Mouse (Mus musculus): ENCODE results near the gene Rab11fip3. TPM values are rescaled to one million over a fixed set of nuclear protein-coding genes. Genes with fewer than 3 reads are reported as not detected.
A peak's percentile ranks its signal among the peaks of the same experiment; 100 is the strongest.
"Not testable (repeated sequence)": the region's sequence is repeated elsewhere in the genome, so short reads cannot be mapped to it uniquely, and the experiment has no call there.

Rab11fip3 gene
- polyA plus RNA-seq, 1 experiment = 15.2 TPM

GRCm38 (mm10) chr17:26046253-26046997 lies 22.9 kb downstream of the Rab11fip3 start:
- TF ChIP-seq MAX (IDR thresholded peaks at IDR 0.05) (no peak), MYOD1 (IDR thresholded peaks at IDR 0.05; ENCODE audit: control insufficient read depth, insufficient read length, low read depth) (no peak), CEBPB (IDR thresholded peaks at IDR 0.05; ENCODE audit: low read depth) (no peak), USF1 (IDR thresholded peaks at IDR 0.05; ENCODE audit: low read depth) (no peak)
- H3K4me3 ChIP-seq (ENCODE audit: insufficient read depth, poor library complexity, severe bottlenecking) = no peak overlapping the region
- no peak overlapping the region for H3ac ChIP-seq (ENCODE audit: control insufficient read depth, insufficient read length, low read depth)
- H3K27me3 ChIP-seq (ENCODE audit: control insufficient read depth, insufficient read depth, insufficient read length) = no peaks in the 10 kb centered on the region
- peaks cover 4% of the 10 kb centered on the region for H3K79me3 ChIP-seq (ENCODE audit: low read depth)
- H3K36me3 ChIP-seq (ENCODE audit: control insufficient read depth, insufficient read depth) = no peaks in the 10 kb centered on the region
- peaks cover 33% of the 10 kb centered on the region for H3K79me2 ChIP-seq (ENCODE audit: control insufficient read depth, insufficient read depth)

GRCm38 (mm10) chr17:26045285-26045684 lies 24.1 kb downstream of the Rab11fip3 start:
- H3K4me3 ChIP-seq (ENCODE audit: insufficient read depth, poor library complexity, severe bottlenecking) = no peak overlapping the region
- TF ChIP-seq MYOD1 (IDR thresholded peaks at IDR 0.05; ENCODE audit: control insufficient read depth, insufficient read length, low read depth) = no peak

GRCm38 (mm10) chr17:26043249-26043636 lies 26.1 kb downstream of the Rab11fip3 start:
- Histone ChIP-seq H3K79me3 (ENCODE audit: low read depth) (peaks cover 4% of the 10 kb centered on the region), H3ac (ENCODE audit: control insufficient read depth, insufficient read length, low read depth) (no peak overlapping the region), H3K79me2 (ENCODE audit: control insufficient read depth, insufficient read depth) (peaks cover 39% of the 10 kb centered on the region), H3K4me3 (ENCODE audit: insufficient read depth, poor library complexity, severe bottlenecking) (no peak overlapping the region), H3K27me3 (ENCODE audit: control insufficient read depth, insufficient read depth, insufficient read length) (no peaks in the 10 kb centered on the region), H3K36me3 (ENCODE audit: control insufficient read depth, insufficient read depth) (no peaks in the 10 kb centered on the region)
- TF ChIP-seq FOSL1 (IDR thresholded peaks at IDR 0.05; ENCODE audit: insufficient read depth, low read length, poor library complexity, severe bottlenecking) = no peak
- no peak for TF ChIP-seq MYOD1 (IDR thresholded peaks at IDR 0.05; ENCODE audit: control insufficient read depth, insufficient read length, low read depth)

More at GRCm38 (mm10) chr17:26045285-26045684, 24.1 kb downstream of the Rab11fip3 start:
- Histone ChIP-seq H3K27me3 (ENCODE audit: control insufficient read depth, insufficient read depth, insufficient read length) (no peaks in the 10 kb centered on the region), H3K79me2 (ENCODE audit: control insufficient read depth, insufficient read depth) (peaks cover 29% of the 10 kb centered on the region), H3ac (ENCODE audit: control insufficient read depth, insufficient read length, low read depth) (no peak overlapping the region), H3K79me3 (ENCODE audit: low read depth) (peaks cover 4% of the 10 kb centered on the region), H3K36me3 (ENCODE audit: control insufficient read depth, insufficient read depth) (no peaks in the 10 kb centered on the region)

GRCm38 (mm10) chr17:26042599-26043248 lies 26.6 kb downstream of the Rab11fip3 start:
- Histone ChIP-seq H3K79me2 (ENCODE audit: control insufficient read depth, insufficient read depth) (peaks cover 38% of the 10 kb centered on the region), H3K4me3 (ENCODE audit: insufficient read depth, poor library complexity, severe bottlenecking) (no peak overlapping the region), H3K79me3 (ENCODE audit: low read depth) (peaks cover 5% of the 10 kb centered on the region), H3K36me3 (ENCODE audit: control insufficient read depth, insufficient read depth) (no peaks in the 10 kb centered on the region), H3K27me3 (ENCODE audit: control insufficient read depth, insufficient read depth, insufficient read length) (no peaks in the 10 kb centered on the region), H3ac (ENCODE audit: control insufficient read depth, insufficient read length, low read depth) (no peak overlapping the region)
- TF ChIP-seq FOSL1 (IDR thresholded peaks at IDR 0.05; ENCODE audit: insufficient read depth, low read length, poor library complexity, severe bottlenecking) (no peak), CEBPB (IDR thresholded peaks at IDR 0.05; ENCODE audit: low read depth) (no peak), MAX (IDR thresholded peaks at IDR 0.05) (no peak), USF1 (IDR thresholded peaks at IDR 0.05; ENCODE audit: low read depth) (no peak), CTCF (IDR thresholded peaks at IDR 0.05; ENCODE audit: control insufficient read depth, insufficient read depth, insufficient read length) (no peak), MYOD1 (IDR thresholded peaks at IDR 0.05; ENCODE audit: control insufficient read depth, insufficient read length, low read depth) (no peak), MYOG (IDR thresholded peaks at IDR 0.05; ENCODE audit: control insufficient read depth, extremely low read depth, insufficient read length) (no peak)

GRCm38 (mm10) chr17:26041111-26041802 lies 28.1 kb downstream of the Rab11fip3 start:
- peaks cover 35% of the 10 kb centered on the region for H3K79me2 ChIP-seq (ENCODE audit: control insufficient read depth, insufficient read depth)
- H3K27me3 ChIP-seq (ENCODE audit: control insufficient read depth, insufficient read depth, insufficient read length) = no peaks in the 10 kb centered on the region
- no peak overlapping the region for H3ac ChIP-seq (ENCODE audit: control insufficient read depth, insufficient read length, low read depth)
- H3K79me3 ChIP-seq (ENCODE audit: low read depth) = peaks cover 4% of the 10 kb centered on the region
- TF ChIP-seq MAX (IDR thresholded peaks at IDR 0.05) = no peak
- TF ChIP-seq CTCF (IDR thresholded peaks at IDR 0.05; ENCODE audit: control insufficient read depth, insufficient read depth, insufficient read length) = peak; percentile 81
- no peak overlapping the region for H3K4me3 ChIP-seq (ENCODE audit: insufficient read depth, poor library complexity, severe bottlenecking)
- no peaks in the 10 kb centered on the region for H3K36me3 ChIP-seq (ENCODE audit: control insufficient read depth, insufficient read depth)

- H3K4me3 ChIP-seq (ENCODE audit: insufficient read depth, poor library complexity, severe bottlenecking); H3K36me3 ChIP-seq (ENCODE audit: control insufficient read depth, insufficient read depth); H3K79me3 ChIP-seq (ENCODE audit: low read depth); H3K27me3 ChIP-seq (ENCODE audit: control insufficient read depth, insufficient read depth, insufficient read length); H3ac ChIP-seq (ENCODE audit: control insufficient read depth, insufficient read length, low read depth): not testable (repeated sequence)
- H3K79me2 ChIP-seq (ENCODE audit: control insufficient read depth, insufficient read depth) = peaks cover 34% of the 10 kb centered on the region
Measured at GRCm38 (mm10) chr17:26040711-26041110, 28.6 kb downstream of the Rab11fip3 start.
